Mouse (Mus musculus) olfactory bulb, adult 2 months (tissue): ENCODE measurements around the gene Rps25.

Experiments used
- CTCF ChIP-seq: fragments of 200-500 bp; IDR thresholded peaks from 2 replicates; pipeline ENCODE4 v1.5.1; 2012; ENCODE audit warnings: low read depth, mild to moderate bottlenecking, low read length, moderate library complexity; ENCODE audit not compliant: insufficient read depth
- POLR2A ChIP-seq: fragments of 200-500 bp; IDR thresholded peaks from 2 replicates; pipeline ENCODE4 v1.6.1; 2012; ENCODE audit warnings: mild to moderate bottlenecking, low read depth, low read length, moderate library complexity; ENCODE audit not compliant: insufficient read depth

DNA sequence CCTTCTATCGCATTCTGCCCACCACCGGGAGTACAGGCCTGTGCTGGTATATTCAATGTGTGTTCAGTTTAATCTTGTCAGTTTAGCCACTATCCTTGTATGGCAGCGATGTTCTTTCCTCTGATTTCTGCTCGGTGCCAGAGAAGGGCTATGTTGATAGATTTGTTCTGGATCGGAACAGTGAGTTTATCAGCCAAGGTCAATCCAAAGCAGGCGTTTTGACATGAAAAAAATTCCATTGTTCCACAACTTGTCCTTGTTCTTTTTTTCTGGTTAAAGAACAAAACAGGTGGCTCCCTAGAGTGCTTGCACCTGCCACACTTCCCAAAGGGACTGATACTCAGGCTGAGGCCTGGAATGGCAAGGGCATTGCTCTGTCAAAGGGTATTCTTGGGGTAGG, 30.8 kb upstream of the Rps25 start:
- no peak for TF ChIP-seq CTCF
- no peak for TF ChIP-seq POLR2A
